Mouse (Mus musculus) forebrain, embryonic 11.5 days (tissue): ENCODE measurements at regions not wholly inside any gene's neighbourhood (a gene's known extent, or its start where the extent isn't known, plus 50 kb on each side); places are given as distances from the start of the nearest gene placed in this dataset.

Source experiments
- ATAC-seq: fragments of 200-750 bp; cut with Nextera tagmentation; replicated peaks from 2 replicates; pipeline ENCODE4 v1.8.0; 2017; ENCODE audit warnings: moderate TSS enrichment; ENCODE audit not compliant: low FRiP score
- DNase-seq: peaks from one replicate; pipeline ENCODE4 v3.0.0-alpha.2; 2017; ENCODE audit warnings: low spot score
- H3K27ac ChIP-seq: fragments of 300-500 bp; sonication (generic); 2 replicates; pipeline ENCODE4 v1.5.1; 2014; ENCODE audit warnings: low read depth, low read length
- H3K27me3 ChIP-seq: fragments of 300-500 bp; sonication (generic); 2 replicates; pipeline ENCODE4 v1.6.1; 2014; ENCODE audit warnings: mild to moderate bottlenecking, low read length, mixed read lengths; ENCODE audit not compliant: control insufficient read depth, insufficient read depth
- H3K36me3 ChIP-seq: fragments of 300-500 bp; sonication (generic); 2 replicates; pipeline ENCODE4 v1.6.1; 2014; ENCODE audit warnings: mild to moderate bottlenecking, low read length, moderate library complexity, mixed read lengths; ENCODE audit not compliant: control insufficient read depth, insufficient read depth
- H3K4me1 ChIP-seq: fragments of 300-500 bp; sonication (generic); replicated peaks from 2 replicates; pipeline ENCODE4 v1.6.1; 2014; ENCODE audit warnings: low read length, mixed read lengths; ENCODE audit not compliant: control insufficient read depth, insufficient read depth
- H3K4me2 ChIP-seq: fragments of 300-500 bp; sonication (generic); 2 replicates; pipeline ENCODE4 v1.6.1; 2014; ENCODE audit warnings: low read depth, mild to moderate bottlenecking, low read length, moderate library complexity, mixed read lengths; ENCODE audit not compliant: severe bottlenecking
- H3K4me3 ChIP-seq: fragments of 300-500 bp; sonication (generic); 2 replicates; pipeline ENCODE4 v1.5.1; 2014; ENCODE audit warnings: low read depth, low read length
- H3K9ac ChIP-seq: fragments of 300-500 bp; sonication (generic); 2 replicates; pipeline ENCODE4 v1.6.1; 2014; ENCODE audit warnings: low read length
- H3K9me3 ChIP-seq: fragments of 300-500 bp; sonication (generic); 2 replicates; pipeline ENCODE4 v1.6.1; 2016; ENCODE audit warnings: low read length, mixed read lengths; ENCODE audit not compliant: control insufficient read depth
- WGBS: fragments of 180-500 bp; shearing (Covaris S2); extraction: QIAGEN DNeasy Blood & Tissue Kit; methylation state at CpG from one replicate; pipeline ENCODE4 v1.1.7; 2014; 5-methylcytosine and 5-hydroxymethylcytosine counted together

GRCm38 (mm10) chr16:29972741-29973141, 91.4 kb upstream of the Hes1 start:
- Histone ChIP-seq H3K27me3 (no peaks in the 10 kb centered on the region), H3K27ac (no peak overlapping the region), H3K4me1 (0 out of 2 replicates have a peak, but pooled peaks cover 3% of the 10 kb centered on the region), H3K9me3 (no peaks in the 10 kb centered on the region), H3K4me2 (no peak overlapping the region), H3K36me3 (no peaks in the 10 kb centered on the region), H3K9ac (no peak overlapping the region), H3K4me3 (no peak overlapping the region)
- DNase-seq (no peak), ATAC-seq (no peak)
- WGBS, result 14% methylated on average over 1 of the region's 1 CpGs

- H3K27ac ChIP-seq, result no peak overlapping the region
Measured at GRCm38 (mm10) chr16:29973250-29973649, 90.9 kb upstream of the Hes1 start.

GRCm38 (mm10) chr16:29975800-29976199, 88.4 kb upstream of the Hes1 start:
- WGBS, result 90% methylated on average over 3 of the region's 3 CpGs
- H3K36me3 ChIP-seq, result no peaks in the 10 kb centered on the region
- DNase-seq (no peak), ATAC-seq (no peak)
- H3K27me3 ChIP-seq, result no peaks in the 10 kb centered on the region
- H3K9ac ChIP-seq, result no peak overlapping the region
- 0 out of 2 replicates have a peak, but pooled peaks cover 3% of the 10 kb centered on the region for H3K4me1 ChIP-seq
- H3K9me3 ChIP-seq, result no peaks in the 10 kb centered on the region
- H3K4me2 ChIP-seq, result no peak overlapping the region
- H3K27ac ChIP-seq, result no peak overlapping the region
- no peak overlapping the region for H3K4me3 ChIP-seq

More at GRCm38 (mm10) chr16:29973250-29973649, 90.9 kb upstream of the Hes1 start:
- Histone ChIP-seq H3K4me1 (0 out of 2 replicates have a peak, but pooled peaks cover 3% of the 10 kb centered on the region), H3K27me3 (no peaks in the 10 kb centered on the region), H3K9ac (no peak overlapping the region), H3K4me3 (no peak overlapping the region), H3K36me3 (no peaks in the 10 kb centered on the region), H3K4me2 (no peak overlapping the region), H3K9me3 (no peaks in the 10 kb centered on the region)
- 78% methylated on average over 7 of the region's 7 CpGs for WGBS
- no peak for ATAC-seq
- DNase-seq, result no peak

GRCm38 (mm10) chr16:29977011-29977410, 87.2 kb upstream of the Hes1 start:
- 73% methylated on average over 3 of the region's 3 CpGs for WGBS
- ATAC-seq, result no peak
- Histone ChIP-seq H3K4me3 (no peak overlapping the region), H3K9me3 (no peaks in the 10 kb centered on the region), H3K9ac (no peak overlapping the region), H3K4me1 (0 out of 2 replicates have a peak, but pooled peaks cover 3% of the 10 kb centered on the region), H3K27me3 (no peaks in the 10 kb centered on the region), H3K27ac (no peak overlapping the region), H3K36me3 (no peaks in the 10 kb centered on the region), H3K4me2 (no peak overlapping the region)
- no peak for DNase-seq

- 67% methylated on average over 8 of the region's 8 CpGs for WGBS
- Histone ChIP-seq H3K4me1 (0 out of 2 replicates have a peak, but pooled peaks cover 3% of the 10 kb centered on the region), H3K36me3 (no peaks in the 10 kb centered on the region), H3K27me3 (no peaks in the 10 kb centered on the region), H3K4me2 (no peak overlapping the region), H3K27ac (no peak overlapping the region), H3K9ac (no peak overlapping the region), H3K4me3 (no peak overlapping the region), H3K9me3 (no peaks in the 10 kb centered on the region)
- ATAC-seq (no peak), DNase-seq (no peak)
Measured at GRCm38 (mm10) chr16:29977711-29978110, 86.5 kb upstream of the Hes1 start.

GRCm38 (mm10) chr16:29979066-29979465, 85.1 kb upstream of the Hes1 start:
- Histone ChIP-seq H3K36me3 (no peaks in the 10 kb centered on the region), H3K4me3 (no peak overlapping the region), H3K4me2 (no peak overlapping the region), H3K27ac (no peak overlapping the region), H3K9me3 (no peaks in the 10 kb centered on the region), H3K4me1 (no peaks in the 10 kb centered on the region), H3K9ac (no peak overlapping the region), H3K27me3 (no peaks in the 10 kb centered on the region)
- no peak for DNase-seq
- 86% methylated on average over 7 of the region's 7 CpGs for WGBS
- no peak for ATAC-seq

GRCm38 (mm10) chr16:29981543-29981942, 82.6 kb upstream of the Hes1 start:
- 90% methylated on average over 7 of the region's 7 CpGs for WGBS
- H3K4me3 ChIP-seq, result no peak overlapping the region
- DNase-seq (no peak), ATAC-seq (no peak)
- H3K4me1 ChIP-seq, result no peaks in the 10 kb centered on the region
- no peak overlapping the region for H3K4me2 ChIP-seq
- H3K9ac ChIP-seq, result no peak overlapping the region
- H3K9me3 ChIP-seq, result no peaks in the 10 kb centered on the region
- no peaks in the 10 kb centered on the region for H3K36me3 ChIP-seq
- H3K27ac ChIP-seq, result no peak overlapping the region
- no peaks in the 10 kb centered on the region for H3K27me3 ChIP-seq

GRCm38 (mm10) chr16:29982224-29982785, 81.9 kb upstream of the Hes1 start:
- Histone ChIP-seq H3K9ac (no peak overlapping the region), H3K27ac (no peak overlapping the region), H3K9me3 (no peaks in the 10 kb centered on the region), H3K4me3 (no peak overlapping the region), H3K27me3 (no peaks in the 10 kb centered on the region), H3K4me2 (no peak overlapping the region), H3K36me3 (no peaks in the 10 kb centered on the region), H3K4me1 (no peaks in the 10 kb centered on the region)
- WGBS, result 88% methylated on average over 8 of the region's 8 CpGs
- DNase-seq (no peak), ATAC-seq (no peak)

GRCm38 (mm10) chr16:29983161-29983560, 81.0 kb upstream of the Hes1 start:
- Histone ChIP-seq H3K9ac (no peak overlapping the region), H3K4me1 (no peaks in the 10 kb centered on the region), H3K9me3 (no peaks in the 10 kb centered on the region), H3K27me3 (no peaks in the 10 kb centered on the region), H3K36me3 (no peaks in the 10 kb centered on the region), H3K27ac (no peak overlapping the region), H3K4me3 (no peak overlapping the region), H3K4me2 (no peak overlapping the region)
- ATAC-seq, result no peak
- WGBS, result 80% methylated on average over 7 of the region's 7 CpGs
- no peak for DNase-seq
